Mouse (Mus musculus): ENCODE data around the gene Krtap1-4.
"Not testable (repeated sequence)": the region's sequence is repeated elsewhere in the genome, so short reads cannot be mapped to it uniquely, and the experiment has no call there.

DNA sequence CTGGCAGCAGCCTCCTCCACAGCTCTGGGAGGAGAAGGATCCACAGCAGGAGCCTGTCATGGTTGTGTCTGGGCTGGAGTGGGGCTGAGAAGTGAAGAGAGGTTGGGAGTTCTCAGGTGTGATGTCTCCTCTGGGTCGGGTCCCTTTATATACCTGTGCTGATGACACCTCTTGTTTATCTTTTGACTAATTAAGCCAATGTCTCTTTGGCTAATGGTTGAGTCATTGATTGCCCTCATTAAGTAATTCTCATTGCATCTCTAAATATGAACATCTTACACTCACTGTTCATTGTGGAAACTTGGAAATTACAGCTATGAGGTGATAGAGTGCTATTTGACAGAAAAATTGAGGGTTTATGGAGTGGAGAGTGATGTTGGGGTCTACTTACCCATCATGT is 19.8 kb upstream of the Krtap1-4 start, which contains the start of gene Gm11938:
- not testable (repeated sequence) for TF ChIP-seq CTCF (IDR thresholded peaks at IDR 0.05); EP300 (IDR thresholded peaks at IDR 0.05; ENCODE audit: insufficient read depth, low read depth, low read length); POLR2A (IDR thresholded peaks at IDR 0.05; ENCODE audit: insufficient read depth, low read depth, low read length)
